12 mouse cellular contexts compared by ENCODE assay signal in the genomic region with DNA sequence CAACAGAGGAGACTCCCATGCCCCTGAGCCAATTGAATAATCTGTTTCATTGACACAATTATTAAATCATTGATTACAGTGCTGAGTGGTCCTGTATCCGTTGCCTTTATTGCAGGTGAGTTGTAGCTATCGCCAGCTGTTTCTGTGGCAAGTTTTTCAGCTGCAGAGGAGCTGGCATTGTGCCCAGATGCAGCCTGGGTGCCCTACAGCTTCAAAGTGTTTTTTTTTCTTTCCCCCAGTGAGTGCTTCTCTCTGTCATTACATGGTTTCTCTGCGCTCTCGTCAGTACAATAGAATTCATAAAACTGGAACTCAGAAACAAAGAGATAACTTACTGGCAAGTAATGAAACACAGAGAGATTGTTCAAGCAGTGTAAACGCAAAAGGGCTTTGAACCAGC.
A peak's percentile ranks its signal among the peaks of the same experiment; 100 is the strongest.
DNase-seq lines count a peak whose midpoint lies in the region; ATAC-seq lines count a peak whose summit lies in the region.
"Had no signal": no experiment of that assay in that cellular context is flagged by ENCODE, and none has a peak within 500 bp of the region (broad histone marks: within the 10 kb centered on the region; RNA-seq: fewer than 3 reads in every experiment).

No protein-coding gene starts in this region.

- H3K9ac ChIP-seq in hindbrain, embryonic 13.5 days: no peak overlapping the region
- H3K9ac ChIP-seq in midbrain, embryonic 16.5 days (ENCODE audit: low read depth, low read length): no peak overlapping the region

- H3K4me1 ChIP-seq in hindbrain, embryonic 13.5 days (replicated peaks): peaks cover 11% of the 10 kb centered on the region
- H3K4me1 ChIP-seq in hindbrain, embryonic 10.5 days (replicated peaks): 0 out of 2 replicates have a peak, but pooled peaks cover 3% of the 10 kb centered on the region
- peaks cover 13% of the 10 kb centered on the region for H3K4me1 ChIP-seq in midbrain, embryonic 16.5 days (ENCODE audit: control insufficient read depth, insufficient read depth, low read length)
- H3K4me1 ChIP-seq in midbrain, embryonic 10.5 days: peaks cover 18% of the 10 kb centered on the region

- H3K4me2 ChIP-seq in hindbrain, embryonic 13.5 days: no peak overlapping the region
- H3K4me2 ChIP-seq in midbrain, embryonic 16.5 days (ENCODE audit: low read length): no peak overlapping the region

- WGBS in hindbrain, embryonic 13.5 days: 33% methylated on average over 5 of the region's 5 CpGs
- 78% methylated on average over 5 of the region's 5 CpGs for WGBS in hindbrain, embryonic 10.5 days
- WGBS in midbrain, embryonic 16.5 days: 19% methylated on average over 5 of the region's 5 CpGs
- 85% methylated on average over 5 of the region's 5 CpGs for WGBS in midbrain, embryonic 10.5 days

- no peaks in the 10 kb centered on the region for H3K36me3 ChIP-seq in hindbrain, embryonic 13.5 days
- H3K36me3 ChIP-seq in hindbrain, embryonic 10.5 days: no peaks in the 10 kb centered on the region
- no peaks in the 10 kb centered on the region for H3K36me3 ChIP-seq in midbrain, embryonic 16.5 days (ENCODE audit: control insufficient read depth, insufficient read depth, low read length)
- no peaks in the 10 kb centered on the region for H3K36me3 ChIP-seq in midbrain, embryonic 10.5 days

- ATAC-seq in hindbrain, embryonic 13.5 days (ENCODE audit: low FRiP score): no peak
- peak; percentile 8 for ATAC-seq in midbrain, embryonic 16.5 days

- DNase-seq in cerebellum, postnatal 10 days: peak; percentile 11
- no peak for DNase-seq in cerebellum, postnatal 4 days (ENCODE audit: low spot score in 2 of 2)
- DNase-seq in hindbrain, embryonic 10.5 days (ENCODE audit: low spot score): no peak
- no peak for DNase-seq in midbrain, embryonic 10.5 days (ENCODE audit: low spot score)
- DNase-seq in retina, embryonic 14.5 days (ENCODE audit: low spot score): peak; percentile 15
- DNase-seq in ovary, adult 18-20 months (ENCODE audit: low spot score): no peak
- DNase-seq: cerebellum, adult 8-10 months; thymus, postnatal 4 days had no signal

- H3K4me3 ChIP-seq in hindbrain, embryonic 13.5 days: no peak overlapping the region
- H3K4me3 ChIP-seq in hindbrain, embryonic 10.5 days: no peak overlapping the region
- H3K4me3 ChIP-seq in midbrain, embryonic 16.5 days (ENCODE audit: low read depth, low read length): no peak overlapping the region
- H3K4me3 ChIP-seq in midbrain, embryonic 10.5 days: no peak overlapping the region
- H3K4me3 ChIP-seq: erythroblast, embryonic 14.5 days; myocyte had no signal

- H3K27me3 ChIP-seq in hindbrain, embryonic 13.5 days: no peaks in the 10 kb centered on the region
- no peaks in the 10 kb centered on the region for H3K27me3 ChIP-seq in hindbrain, embryonic 10.5 days (ENCODE audit: insufficient read depth, poor library complexity, severe bottlenecking)
- H3K27me3 ChIP-seq in midbrain, embryonic 16.5 days (ENCODE audit: control insufficient read depth, insufficient read depth, low read depth, low read length): no peaks in the 10 kb centered on the region
- no peaks in the 10 kb centered on the region; the same call in 1 of the 2 replicates for H3K27me3 ChIP-seq in midbrain, embryonic 10.5 days (ENCODE audit: low read depth, poor library complexity, severe bottlenecking)

- no peaks in the 10 kb centered on the region for H3K9me3 ChIP-seq in hindbrain, embryonic 13.5 days
- no peaks in the 10 kb centered on the region for H3K9me3 ChIP-seq in hindbrain, embryonic 10.5 days
- H3K9me3 ChIP-seq in midbrain, embryonic 16.5 days (replicated peaks; ENCODE audit: control insufficient read depth, low read length, poor library complexity, severe bottlenecking): no peaks in the 10 kb centered on the region
- no peaks in the 10 kb centered on the region for H3K9me3 ChIP-seq in midbrain, embryonic 10.5 days (replicated peaks)

- H3K27ac ChIP-seq in hindbrain, embryonic 13.5 days: peak overlapping the region; percentile 6; the same call in 1 of the 2 replicates
- no peak overlapping the region for H3K27ac ChIP-seq in hindbrain, embryonic 10.5 days
- no peak overlapping the region for H3K27ac ChIP-seq in midbrain, embryonic 16.5 days (ENCODE audit: low read length)
- H3K27ac ChIP-seq in midbrain, embryonic 10.5 days (replicated peaks): no peak overlapping the region

Comparison
In these comparisons a context has a peak if more than half of its experiments do, and no peak if none do; other contexts are left out.
1. DNase-seq: peak in cerebellum, postnatal 10 days (2 of 2) and retina, embryonic 14.5 days (single experiment); none in cerebellum, postnatal 4 days (0 of 2), hindbrain, embryonic 10.5 days (single experiment), midbrain, embryonic 10.5 days (single experiment) and ovary, adult 18-20 months (single experiment).